Mouse (Mus musculus) T-helper 1 cell (primary cell): ENCODE data around the gene Rhbdd1.

ENCODE experiments used
- in situ Hi-C: fragments of 300-600 bp; cut with MboI, MseI; formaldehyde crosslinking; loops from one replicate; pipeline ENCODE4 v1.15.1; 2025; ENCODE audit warnings: high pct_unique_total_duplicates

Rhbdd1 gene

DNA sequence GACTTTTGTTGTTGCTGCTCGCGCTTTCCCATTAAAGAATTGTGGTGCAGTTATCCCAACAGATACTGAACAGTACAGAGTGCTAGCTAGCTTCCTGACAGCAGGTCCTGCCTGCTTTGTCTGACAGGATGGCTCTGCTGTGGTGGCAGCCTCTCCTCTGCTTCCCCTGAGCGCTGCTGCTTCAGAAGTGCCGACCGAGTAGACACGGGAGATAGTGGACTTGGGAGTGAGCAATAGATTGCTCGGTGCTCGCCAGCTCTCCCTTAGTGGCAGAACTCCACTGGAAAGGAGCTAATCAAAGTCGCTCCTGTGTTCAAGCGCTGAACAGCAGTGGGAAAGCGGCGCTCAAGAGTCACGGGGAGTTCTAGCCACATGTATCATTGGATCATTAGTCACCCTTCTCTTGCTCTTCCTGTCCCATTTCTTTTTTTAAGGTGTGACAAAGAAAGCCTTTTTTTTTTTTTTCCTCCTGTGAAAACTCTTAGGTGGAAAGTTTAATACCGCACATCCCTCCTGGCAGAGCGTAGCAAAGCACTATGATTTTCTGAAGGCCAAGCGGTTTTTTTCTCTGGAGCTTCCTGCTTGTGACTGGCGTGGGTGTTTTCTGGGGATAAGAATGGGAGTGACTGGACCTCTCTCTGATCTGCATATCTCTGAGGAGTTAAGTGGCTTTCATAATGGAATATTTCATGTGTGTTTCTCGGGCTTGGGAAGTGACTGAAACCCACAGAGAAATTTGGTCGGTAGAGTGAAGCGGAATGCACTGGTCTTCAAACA is 42.8 kb downstream of the Rhbdd1 start:
- in situ Hi-C loops, result no loop called here

DNA sequence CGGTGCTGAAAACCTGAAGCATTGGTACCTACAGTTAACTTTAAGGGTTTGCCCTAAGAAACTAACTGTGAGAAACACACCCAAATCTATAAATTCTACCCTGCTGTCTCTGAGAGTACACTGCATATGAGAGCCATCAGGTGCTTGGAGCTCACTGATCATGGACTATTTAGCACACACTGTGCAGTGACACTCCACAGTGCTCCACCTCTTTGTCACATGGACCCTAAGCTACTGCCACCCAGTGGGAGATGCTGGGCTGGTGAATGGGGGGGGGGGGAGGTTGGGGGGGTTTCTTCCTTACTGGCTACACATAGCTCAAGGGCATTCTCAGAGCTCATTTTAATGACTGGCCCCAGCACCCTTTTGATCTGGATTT is 43.4 kb downstream of the Rhbdd1 start:
- in situ Hi-C loops, result no loop called here

DNA sequence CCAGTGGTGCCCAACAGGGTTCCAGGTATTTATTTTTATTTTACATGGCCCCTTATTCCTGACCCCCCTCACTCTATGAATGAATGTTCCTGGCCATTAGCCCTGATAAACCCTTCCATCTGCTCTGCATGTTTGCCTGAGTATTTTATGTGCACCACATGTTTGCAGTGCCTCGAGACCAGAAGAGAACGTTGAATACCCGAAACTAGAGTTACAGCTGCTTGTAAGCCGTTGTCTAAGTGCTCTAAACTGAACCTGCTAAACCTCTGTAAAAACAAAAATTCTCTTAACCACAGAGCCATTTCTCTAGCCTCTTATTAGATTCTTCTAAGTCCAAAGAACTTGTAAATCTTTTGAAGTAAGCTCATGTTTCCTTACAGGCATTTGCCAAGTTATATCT is 45.0 kb downstream of the Rhbdd1 start:
- in situ Hi-C loops, result no loop called here

DNA sequence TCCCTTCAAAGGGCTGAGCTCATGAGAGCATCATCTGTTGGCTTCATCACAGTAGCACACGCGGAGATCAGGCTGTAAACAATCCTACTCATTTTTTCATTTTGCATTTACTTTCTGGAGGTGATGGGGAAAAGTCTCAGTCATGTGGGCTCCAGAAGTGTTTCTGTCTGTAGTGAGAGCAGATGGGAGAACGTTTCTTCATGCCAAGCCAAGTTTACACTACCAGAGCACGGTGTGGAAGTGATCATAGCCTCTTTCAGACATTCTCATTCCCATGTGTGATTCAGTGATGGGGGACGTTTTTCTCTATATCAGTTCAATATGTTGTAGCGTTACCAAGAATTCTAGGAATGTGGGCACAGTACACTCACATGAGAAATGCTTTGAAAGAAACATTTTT is 45.9 kb downstream of the Rhbdd1 start:
- in situ Hi-C loops, result no loop called here

DNA sequence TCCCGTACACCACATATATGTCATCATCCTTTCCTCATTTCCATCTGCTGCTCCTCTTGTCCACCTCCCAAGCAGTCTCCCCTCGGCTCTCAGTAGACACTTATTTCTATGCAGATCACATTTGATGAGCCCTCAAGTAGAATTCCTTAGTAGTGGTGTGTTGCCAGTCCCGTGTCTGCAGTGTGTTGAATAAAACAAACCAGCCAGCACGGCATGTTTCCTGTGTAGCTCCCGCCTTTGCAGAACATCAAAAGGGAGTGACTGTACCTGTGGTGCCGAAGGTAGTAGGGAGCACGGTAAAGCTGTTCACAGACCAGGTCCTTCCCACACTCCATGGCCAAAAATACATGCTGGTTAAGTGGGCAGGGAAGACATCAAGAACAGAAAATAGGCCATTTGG is 47.8 kb downstream of the Rhbdd1 start:
- in situ Hi-C loops, result no loop called here

DNA sequence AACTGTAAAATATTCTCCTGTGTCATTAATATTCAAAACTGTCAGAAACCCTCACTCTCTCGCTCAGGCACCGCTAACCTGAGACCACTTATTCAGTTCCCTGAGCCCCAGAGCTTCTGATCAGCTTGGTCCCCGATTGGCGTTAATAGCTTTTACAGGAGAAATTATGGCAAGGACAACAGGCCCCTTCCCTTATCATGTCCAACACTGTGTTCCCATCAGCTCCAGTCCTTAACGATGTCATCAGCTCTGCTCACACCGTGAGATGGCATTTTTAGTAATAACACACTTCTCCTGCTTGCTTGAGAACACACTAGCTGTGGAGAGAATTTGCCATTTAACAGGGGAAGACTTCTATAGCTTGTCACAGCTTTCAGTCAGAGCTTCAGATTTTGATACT is 48.2 kb downstream of the Rhbdd1 start:
- in situ Hi-C loops, result no loop called here

DNA sequence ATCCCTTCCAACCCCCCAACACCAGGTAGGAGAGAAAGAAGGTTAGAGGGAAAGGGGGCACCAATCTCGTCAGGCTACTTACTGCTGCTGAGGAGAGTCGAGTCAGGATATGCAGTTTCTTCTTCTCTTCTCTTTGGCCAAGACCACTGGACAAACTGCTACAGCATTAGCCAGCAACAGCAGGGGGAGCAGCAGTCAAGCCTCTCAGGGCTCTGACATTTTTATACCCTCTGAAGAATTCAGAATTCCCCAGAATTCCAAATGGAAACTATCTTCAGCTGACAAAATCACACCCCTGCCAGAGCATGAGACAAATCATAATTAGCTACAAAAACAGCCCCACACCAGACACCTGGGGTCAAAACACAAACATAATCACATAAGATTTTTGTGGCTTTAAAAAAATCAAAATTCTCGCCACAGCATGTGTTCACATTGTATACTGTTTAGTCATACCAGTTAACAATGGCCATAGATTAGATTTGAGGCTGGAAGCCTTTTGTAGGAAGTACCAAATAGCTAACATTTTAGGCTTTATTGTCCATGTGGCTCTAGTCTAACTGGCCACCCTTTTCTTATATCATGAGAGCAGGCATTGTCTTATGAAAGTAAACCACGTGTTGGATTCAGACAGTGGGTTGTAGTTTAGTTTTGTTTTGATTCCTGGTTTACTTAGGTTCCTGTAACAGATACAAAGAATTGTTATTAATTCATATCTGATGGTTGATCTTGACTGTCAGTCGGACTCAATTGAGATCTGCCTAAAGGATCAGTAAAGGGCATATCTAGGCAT is 55.6 kb downstream of the Rhbdd1 start:
- in situ Hi-C loops, result no loop called here

DNA sequence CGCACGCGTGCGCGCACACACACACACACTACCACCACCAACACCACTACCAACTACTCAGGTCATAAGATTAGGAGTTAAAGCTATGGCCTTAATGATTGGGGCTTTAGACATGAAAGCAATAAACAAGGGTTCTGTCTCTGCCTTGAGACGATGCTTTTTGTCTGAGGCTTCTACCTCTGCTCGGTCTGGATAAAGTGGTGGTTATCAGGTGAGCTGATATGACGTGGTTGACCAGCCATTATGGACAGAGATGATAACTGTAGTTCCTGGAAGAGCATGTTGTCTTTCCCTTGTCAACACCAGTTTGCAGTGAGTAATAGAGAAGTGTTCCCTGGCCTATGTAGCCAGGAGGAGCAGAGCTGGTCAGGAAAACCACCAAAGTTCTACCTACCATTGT is 57.7 kb downstream of the Rhbdd1 start:
- in situ Hi-C loops, result no loop called here

DNA sequence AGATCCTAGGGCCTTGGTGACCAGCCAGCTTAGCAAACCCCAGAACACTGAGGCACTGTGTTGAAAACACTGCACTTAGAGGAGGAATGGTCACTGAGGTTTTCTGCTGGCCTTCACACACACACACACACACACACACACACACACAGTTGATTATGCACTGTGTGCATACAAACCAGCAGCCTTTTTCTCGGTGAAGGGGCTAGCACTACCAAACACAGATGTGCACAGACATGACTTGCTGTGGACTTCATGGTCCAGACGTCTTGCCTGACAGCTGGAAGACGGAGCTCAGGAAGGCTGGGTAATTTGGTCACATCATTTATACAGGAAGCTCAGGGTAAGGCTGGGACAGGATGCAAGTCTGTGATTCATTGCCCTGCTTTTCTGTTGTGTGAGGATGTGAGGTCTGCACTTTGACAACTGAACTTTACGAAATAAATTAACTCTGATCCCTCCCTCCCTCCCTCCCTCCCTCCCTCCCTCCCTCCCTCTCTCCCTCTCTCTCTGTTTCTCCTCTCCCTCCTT is 58.6 kb downstream of the Rhbdd1 start:
- in situ Hi-C loops, result no loop called here

DNA sequence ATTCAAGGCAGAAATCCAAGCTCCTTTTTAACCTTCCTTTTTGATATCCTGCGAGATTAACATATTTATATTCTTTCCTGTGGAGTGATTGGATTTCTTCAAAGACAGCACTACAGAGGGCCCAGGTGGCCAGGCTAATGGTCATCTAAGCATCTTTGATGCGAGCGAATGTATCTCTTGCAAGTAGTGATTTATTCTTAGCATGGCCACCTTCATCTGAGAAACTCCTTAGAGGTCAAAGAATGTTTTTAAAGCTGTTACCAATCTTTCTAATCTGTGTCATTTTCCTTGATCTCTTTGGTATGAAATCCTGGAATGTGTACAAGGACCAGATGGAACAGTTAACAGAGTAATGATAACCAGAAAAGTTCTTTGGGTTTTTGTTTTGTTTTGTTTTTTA is 59.2 kb downstream of the Rhbdd1 start:
- in situ Hi-C loops, result no loop called here

DNA sequence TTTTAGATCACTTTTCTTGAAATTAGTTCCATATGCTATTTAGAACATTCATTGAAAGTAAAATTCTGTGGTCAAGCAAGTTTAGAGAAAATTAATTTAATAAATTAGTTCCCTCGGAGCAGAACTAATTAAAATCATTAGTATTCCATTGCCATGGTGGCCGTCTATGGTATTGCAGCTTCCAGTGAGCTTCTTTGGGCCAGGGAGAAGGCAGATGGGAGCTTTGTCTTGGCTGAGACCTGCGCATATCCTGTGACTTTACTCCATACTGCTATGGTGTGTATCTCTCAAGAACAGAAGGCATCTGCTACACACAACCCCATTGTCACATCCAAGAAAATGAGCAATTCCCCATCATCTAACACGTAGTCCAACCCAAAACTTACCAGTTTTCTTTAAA is 65.7 kb downstream of the Rhbdd1 start:
- in situ Hi-C loops, result no loop called here

DNA sequence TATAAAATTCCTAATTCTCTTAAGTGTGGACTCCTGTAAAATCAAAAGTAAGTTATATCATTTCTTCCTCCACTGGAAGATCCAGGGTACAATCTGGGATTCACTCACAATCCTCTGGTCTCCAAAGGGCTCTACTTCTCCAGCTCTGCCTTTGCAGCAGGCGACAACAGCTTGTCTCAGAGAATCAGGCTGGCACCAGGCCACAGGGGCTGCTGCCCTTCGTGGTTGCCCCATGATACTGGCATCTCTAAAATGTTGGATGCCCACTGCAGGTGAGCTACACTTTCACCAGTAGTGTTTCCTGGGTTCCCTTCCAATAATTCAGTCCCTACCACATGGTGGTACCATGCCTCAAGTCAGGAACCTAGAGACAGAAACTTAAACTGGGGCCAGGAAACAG is 67.9 kb downstream of the Rhbdd1 start:
- in situ Hi-C loops, result no loop called here

DNA sequence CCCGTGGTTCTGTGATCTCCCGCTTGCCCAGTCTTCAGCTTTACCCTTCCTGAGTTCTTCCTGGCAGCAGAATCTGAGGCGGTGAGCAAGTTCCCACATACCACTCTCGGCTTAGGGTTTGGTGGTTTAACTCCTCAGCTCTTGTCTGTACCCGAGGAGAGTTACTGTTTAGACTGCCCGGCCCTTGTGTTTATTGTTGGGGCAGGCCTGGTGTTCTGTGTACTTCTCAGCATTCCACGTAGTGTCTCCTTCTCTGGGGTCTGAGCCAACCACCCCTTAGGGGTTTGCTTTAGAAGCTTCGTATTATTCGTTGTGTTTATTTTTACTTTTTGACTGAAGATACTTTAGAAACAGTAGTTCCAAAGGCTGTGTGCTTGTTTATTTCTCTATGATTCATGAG is 68.8 kb downstream of the Rhbdd1 start:
- in situ Hi-C loops, result no loop called here

DNA sequence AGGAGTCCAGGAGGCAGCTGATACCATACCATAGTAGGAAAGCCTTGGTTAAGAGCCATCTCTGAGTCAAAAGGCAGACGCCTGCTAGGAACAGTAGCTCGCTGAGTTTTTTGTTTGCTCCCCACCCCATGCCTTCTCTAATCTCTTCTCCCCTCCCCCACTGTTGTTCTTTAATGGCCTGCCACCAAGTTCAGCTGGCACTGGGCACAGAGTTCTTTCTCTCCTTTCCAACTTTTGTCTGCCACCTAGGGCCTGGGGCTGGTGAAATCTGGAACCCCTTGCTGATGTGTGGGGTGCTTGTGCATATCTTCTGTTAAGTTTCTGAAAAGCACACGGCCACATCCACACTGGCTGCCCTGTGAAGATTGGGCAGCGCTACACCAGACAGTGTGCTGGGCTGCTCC is 69.6 kb downstream of the Rhbdd1 start:
- in situ Hi-C loops, result no loop called here

DNA sequence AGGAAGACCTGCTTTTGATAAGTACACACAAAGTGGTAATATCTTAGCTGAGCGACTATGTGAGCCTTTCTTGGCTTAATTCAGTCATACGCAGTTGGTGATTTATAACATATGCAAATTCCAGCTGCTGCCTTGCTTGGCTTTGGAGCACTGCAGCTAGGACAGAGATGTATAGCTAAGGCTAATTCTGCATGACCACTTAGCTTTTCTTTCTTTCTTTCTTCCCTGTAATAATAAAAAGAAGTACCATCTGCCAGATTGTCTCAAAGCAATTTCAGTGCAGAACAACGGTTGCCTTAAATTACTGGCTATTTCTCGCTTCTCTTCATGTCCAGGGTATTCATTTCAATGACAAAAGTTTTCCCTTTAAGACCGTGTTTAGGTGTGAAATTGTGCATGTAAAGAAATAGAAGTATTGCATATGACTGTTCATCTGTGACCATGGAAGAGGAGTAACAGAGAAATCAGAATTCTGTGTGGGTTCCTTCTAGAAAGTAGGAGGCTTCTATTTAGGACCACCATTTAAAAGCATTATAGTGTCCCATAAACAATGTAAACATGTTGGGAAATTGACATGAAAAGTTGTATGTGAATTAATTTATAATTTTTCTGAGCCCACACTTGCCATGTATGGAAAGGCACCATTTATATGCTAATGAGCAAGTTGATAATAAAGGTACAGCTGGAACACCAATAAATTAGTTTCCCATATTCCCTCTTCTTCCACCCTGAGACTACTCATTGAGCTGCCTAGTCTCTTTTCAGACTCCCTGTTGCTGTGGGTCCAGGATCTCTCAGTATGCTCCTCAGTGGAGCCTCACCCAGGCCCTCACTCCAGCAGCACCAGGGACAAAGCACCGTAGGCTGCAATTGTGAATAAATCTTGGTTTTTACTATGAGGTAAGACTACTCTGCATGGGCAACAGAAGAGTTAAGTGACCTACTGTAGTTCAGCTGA is 70.8 kb downstream of the Rhbdd1 start:
- in situ Hi-C loops, result no loop called here

DNA sequence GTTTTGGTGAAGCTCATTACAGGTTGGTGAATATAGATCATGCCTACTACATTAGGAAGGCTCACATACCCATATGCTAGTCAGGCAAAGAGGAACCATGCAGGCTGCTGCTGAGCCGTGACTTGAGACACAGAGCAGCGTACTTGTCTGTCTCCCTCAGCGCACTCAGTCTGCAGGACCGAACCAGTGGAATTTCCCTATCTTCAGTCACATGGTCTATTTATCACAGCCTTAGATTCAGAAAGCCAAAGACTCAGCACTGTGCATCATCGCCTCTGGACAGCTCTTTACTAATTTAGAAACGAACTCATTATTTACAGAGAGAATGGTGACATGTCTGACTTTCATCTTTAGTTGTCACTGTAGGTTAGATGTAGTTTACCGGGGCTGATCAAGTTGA is 73.1 kb downstream of the Rhbdd1 start:
- in situ Hi-C loops, result no loop called here

DNA sequence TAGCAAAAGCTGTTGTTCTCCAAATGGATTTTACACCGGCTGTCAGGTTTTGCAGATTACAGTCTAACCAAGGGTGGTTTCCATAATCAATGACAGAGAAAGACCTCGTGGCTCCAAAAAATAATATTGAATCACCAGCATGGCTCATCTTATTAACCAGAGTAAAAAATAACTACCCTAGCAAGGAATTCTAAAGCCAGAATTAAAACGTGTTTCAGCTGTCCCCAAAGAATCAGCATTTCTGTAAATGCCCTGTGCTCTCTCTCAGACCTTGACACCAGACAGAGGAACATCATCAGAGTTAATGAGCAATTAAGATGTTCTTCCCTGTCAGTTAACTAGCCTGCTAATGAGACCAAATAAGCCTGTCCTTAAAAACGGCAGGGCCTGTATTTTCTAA is 79.1 kb downstream of the Rhbdd1 start:
- in situ Hi-C loops, result no loop called here

DNA sequence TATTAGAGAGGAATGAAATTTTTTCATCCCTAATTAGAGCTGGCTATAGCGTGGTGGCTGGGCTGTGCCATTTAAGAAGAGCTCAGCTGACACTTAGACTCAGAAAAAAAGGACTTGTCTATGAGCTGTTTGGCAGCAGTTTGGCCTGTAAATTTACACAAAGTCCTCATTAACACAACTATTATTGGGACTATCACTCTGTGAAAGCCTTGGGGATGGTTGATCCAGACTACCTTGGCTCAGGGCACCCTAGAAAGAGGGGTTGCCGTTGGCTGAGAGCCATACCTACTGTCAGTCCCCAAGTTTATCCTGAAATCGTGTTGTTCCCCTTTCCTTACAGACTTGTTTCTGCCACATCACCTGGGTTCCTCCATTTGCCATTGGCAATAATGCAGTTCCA is 91.5 kb downstream of the Rhbdd1 start:
- in situ Hi-C loops, result no loop called here

DNA sequence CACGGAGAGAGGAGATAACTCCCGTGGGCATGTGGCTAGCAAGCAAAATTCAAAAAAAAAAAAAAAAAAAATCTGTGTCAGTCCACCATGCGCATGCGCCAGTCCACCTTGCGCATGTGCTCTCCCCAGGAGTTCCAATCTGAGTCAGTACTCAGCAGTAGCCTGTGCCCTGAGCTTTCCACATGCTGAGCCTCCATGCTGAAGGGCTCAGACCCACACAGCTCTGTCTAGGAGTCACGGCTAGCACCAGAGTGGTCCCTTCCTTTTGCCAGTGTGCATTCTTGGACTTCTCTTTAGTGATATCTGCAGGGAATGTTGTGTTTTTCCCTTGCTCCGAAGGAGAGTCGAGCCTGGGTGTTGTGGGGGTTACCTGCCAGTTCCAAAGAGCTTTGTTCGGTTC is 93.0 kb downstream of the Rhbdd1 start:
- in situ Hi-C loops, result no loop called here

DNA sequence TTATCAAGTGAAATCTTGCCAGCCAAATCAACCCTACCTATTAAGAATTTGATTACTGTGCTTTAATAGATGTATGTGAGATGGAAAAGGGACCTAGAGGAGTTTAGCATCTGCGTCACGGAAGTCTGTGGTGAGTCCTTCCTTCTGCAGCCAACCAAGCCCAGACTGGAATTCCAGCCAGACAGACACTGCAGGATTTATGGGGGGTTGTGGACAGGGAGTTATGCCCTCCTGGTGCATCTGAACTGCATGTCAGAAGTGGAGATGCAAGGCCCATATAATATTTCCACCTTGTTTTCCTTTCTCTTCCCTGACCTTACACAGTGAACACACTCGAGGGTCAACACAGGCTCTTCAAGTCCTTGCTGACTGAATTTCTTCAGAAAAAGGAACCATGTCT is 94.3 kb downstream of the Rhbdd1 start:
- in situ Hi-C loops, result no loop called here

DNA sequence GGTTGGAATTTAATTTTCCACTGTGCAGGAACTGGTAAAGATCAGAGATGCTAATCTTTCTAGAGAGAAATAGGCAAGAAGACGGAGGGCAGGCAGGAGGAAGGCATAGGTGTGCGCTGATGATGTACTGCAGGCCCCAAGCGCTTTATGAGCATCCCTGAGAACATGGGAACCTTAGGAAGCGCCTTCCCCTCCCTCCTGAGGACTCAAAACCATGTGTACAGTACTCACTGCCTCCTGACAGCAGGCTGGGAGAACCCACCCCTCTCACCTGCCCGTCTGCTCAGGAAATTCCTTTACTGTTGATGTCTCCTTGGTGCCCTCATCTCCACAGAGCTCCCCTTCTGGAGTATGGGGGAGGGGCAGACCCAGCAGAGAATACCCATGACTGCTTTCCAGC is 95.3 kb downstream of the Rhbdd1 start:
- in situ Hi-C loops, result no loop called here

DNA sequence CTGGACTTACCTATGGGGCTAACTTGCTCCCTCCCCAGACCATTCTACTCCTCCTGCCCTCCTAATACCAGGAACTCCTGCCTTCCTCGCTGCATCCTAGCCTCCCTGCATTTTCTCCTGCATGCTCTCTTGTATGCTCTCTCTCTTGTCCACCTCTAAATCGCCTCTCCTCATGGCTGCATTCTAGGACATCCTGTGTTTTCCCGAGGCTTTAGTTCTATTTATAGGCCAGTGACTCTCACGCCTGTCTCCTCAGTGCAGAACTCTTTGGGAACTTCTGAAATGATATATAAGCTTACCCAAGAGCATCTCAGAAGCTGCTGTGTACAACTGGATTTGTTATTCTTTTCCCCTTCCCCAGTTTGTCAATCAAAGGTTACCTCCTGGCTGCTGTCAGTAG is 95.8 kb downstream of the Rhbdd1 start:
- in situ Hi-C loops, result no loop called here
